Mouse (Mus musculus) kidney, adult 2 months (tissue): ENCODE measurements around the gene Cers5.

Experiments used
- CTCF ChIP-seq: fragments of 200-500 bp; conservative IDR thresholded peaks from 2 replicates; pipeline ENCODE4 v1.5.1; 2011; ENCODE audit warnings: low read depth, mild to moderate bottlenecking, control low read depth, low read length, moderate library complexity, mixed read lengths; ENCODE audit not compliant: insufficient read depth, insufficient read length
- POLR2A ChIP-seq: fragments of 200-500 bp; IDR thresholded peaks from one replicate; pipeline ENCODE4 v1.6.1; 2011; ENCODE audit warnings: low read depth, low read length, control low read depth

DNA sequence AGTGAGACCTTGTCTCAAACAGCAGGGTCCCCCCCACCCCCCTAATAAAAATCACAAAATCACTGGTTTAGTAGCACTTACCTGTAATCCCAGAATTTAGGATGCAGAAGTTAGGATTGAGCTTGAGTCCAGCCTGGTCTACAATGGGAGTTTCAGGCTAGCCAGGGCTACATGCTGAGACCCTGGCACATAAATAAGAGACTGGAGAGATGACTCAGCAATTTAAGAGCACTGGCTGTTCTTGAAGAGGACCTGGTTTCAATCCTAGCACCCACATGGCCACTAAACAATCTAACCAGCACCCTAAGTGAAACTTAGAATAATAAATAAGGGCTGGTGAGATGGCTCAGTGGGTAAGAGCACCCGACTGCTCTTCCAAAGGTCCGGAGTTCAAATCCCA, 41.5 kb downstream of the Cers5 start:
- TF ChIP-seq CTCF = no peak
- TF ChIP-seq POLR2A = no peak
